Mouse (Mus musculus) cerebellum, adult 18-20 months (tissue): ENCODE measurements around the gene Tut1.
"Not testable (repeated sequence)": the region's sequence is repeated elsewhere in the genome, so short reads cannot be mapped to it uniquely, and the experiment has no call there.

Source experiments
- DNase-seq, 2 experiments: peaks; one replicate each; pipeline ENCODE4 v3.0.0; 2021

Tut1 gene

DNA sequence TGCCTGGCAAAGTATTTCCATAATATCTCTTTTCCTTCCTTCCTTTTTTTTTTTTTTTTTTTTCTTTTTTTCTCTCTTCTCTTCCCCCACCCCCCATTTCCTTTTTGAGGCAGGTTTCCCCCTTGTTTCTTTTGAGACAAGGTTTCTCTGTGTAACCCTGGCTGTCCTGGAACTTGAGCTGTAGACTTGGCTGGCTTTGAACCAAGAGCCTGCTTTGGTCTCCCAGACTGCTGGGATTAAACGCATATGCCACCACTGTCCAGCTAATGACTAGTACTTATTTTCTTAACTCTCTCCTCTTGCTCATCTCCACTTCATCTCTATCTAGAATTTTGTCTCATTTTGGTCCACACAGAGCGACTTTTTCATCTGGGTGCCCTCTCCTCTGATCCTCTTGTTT, 10.6 kb upstream of the Tut1 start:
- DNase-seq, result no peak

- no peak for DNase-seq
Observed at GRCm38 (mm10) chr19:8944062-8944461, 9.6 kb upstream of the Tut1 start.

- DNase-seq, result no peak
Observed at GRCm38 (mm10) chr19:8944750-8945149, 8.9 kb upstream of the Tut1 start.

- DNase-seq, result no peak
Observed at GRCm38 (mm10) chr19:8945251-8945650, 8.4 kb upstream of the Tut1 start.

DNA sequence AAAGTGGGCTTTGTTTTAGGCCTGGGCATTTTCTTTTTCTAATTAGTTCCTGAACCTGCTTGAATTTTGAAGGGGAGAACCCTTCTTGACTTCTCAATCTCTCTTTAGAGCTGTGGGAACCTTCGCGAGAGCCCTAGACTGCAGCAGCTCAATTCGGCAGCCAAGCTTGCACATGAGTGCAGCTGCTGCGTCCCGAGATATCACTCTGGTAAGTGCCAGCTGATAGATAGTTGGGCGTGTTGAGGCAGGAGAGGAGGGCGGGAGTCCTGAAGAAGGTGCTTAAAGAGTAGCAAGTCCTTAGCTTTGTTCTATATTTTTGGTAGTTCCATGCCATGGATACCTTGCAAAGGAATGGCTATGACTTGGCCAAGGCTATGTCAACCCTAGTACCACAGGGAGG, 6.7 kb upstream of the Tut1 start:
- DNase-seq, result no peak

GRCm38 (mm10) chr19:8950190-8950589, 3.5 kb upstream of the Tut1 start:
- DNase-seq, result no peak

GRCm38 (mm10) chr19:8952241-8952640, 1.4 kb upstream of the Tut1 start:
- no peak for DNase-seq

DNA sequence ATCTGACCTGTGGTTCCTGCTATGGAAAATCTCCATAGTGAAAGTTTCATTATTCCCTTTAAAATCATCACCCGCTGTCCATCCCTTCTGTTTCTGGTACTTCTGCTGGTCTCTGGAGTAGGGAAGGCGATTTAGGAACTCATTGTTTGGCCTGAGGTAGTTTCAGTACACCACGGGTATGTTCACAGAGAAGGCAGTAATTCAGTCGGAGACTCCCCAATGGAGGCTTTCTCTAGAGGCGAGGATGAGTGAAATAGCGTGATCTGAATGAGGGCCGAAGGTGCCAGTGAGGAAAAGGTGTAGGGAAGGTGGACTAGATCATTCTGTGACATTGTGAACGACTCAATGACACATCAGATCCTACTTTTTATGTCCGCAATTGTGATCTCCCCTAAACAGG, 524 bp downstream of the Tut1 start:
- no peak for DNase-seq

- DNase-seq, result no peak
Observed at GRCm38 (mm10) chr19:8962256-8962655, 8.6 kb downstream of the Tut1 start.

- no peak for DNase-seq
Observed at GRCm38 (mm10) chr19:8965075-8965474, 11.4 kb downstream of the Tut1 start.

- DNase-seq, result peak in 1 of 2 experiments; percentile 44
Observed at GRCm38 (mm10) chr19:8965771-8966170, 12.1 kb downstream of the Tut1 start.

- no peak for DNase-seq
Observed at GRCm38 (mm10) chr19:8966198-8966589, 12.5 kb downstream of the Tut1 start.

DNA sequence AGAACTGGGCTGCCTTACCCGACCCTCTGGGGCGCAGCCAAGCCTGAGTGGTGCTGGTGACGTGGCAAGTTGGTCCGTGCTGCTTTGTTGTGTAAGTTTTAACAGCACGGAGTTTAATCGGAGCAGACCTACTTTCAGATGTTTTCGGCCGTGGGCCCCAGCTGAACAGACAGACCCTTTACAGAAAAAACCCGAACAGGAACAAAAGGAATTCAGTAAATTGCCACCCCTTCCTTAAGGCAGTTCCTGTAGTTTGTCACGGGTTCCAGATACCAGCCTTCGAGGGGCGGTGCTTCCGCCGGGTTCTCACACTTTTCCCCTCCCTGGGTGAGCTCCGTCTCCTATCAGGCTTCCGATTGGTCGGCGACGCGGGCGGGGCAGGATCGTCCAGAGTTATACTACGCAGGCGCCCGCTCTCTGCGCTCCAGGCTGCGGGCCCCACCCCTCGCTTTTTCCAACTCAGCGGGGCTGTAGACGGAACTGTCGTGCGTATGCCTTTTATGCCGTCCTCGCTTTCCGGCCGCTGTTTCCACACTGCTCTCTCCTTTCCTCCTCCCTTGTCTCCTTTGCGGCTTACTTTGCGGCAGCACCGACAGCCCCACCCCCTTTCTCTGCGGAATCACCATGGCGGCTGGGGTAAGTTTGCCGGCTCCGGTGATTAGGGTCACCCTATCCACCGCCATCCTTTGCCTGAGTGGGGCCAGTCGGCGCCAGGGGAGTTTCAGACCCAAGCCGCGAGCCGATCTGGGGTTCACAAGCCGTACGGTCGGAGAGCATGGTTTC, 13.1 kb downstream of the Tut1 start, which contains the start of gene Eef1g:
Eef1g (plus strand) TSS at position 452 of the 783 bp plus-strand sequence.
- DNase-seq, result peak; percentile 97 to 99

DNA sequence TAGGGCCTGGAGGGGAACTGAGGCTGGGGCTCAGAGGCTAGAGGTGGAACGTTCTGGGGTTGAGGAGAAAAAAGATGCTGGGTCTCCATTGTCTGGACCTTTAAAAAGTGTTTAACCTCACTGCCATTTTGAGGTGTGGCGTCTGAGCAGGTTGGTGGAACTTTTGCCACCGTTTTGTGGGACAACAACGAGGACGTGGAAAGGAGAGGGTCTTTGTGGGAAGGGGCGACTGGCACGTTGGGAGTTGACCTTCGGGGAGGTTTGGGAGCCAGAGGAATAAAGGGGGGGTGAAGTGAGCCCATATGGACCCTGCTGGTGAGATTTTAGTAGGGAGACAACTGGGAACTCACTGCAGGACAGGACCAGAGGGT, 13.7 kb downstream of the Tut1 start:
- no peak for DNase-seq

DNA sequence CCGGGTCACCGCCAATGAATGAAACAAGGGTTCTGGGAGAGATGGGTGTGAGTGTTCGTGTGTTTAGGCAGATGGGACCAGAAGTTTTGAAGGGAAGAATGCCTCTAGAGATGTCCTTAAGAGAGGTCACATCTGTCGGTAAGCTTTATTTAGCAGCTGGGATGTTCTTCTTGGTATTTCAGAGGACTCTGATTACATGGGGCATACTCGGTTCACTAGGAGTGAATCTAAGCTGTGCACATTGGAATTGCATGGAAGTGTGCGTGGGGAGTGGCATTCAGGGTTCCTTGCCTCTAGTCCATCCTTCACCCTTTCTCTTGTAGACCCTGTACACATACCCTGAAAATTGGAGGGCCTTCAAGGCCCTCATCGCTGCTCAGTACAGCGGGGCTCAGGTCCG, 14.2 kb downstream of the Tut1 start:
- no peak for DNase-seq

GRCm38 (mm10) chr19:8972491-8972890, 18.8 kb downstream of the Tut1 start:
- DNase-seq, result not testable (repeated sequence)

- no peak for DNase-seq
Observed at GRCm38 (mm10) chr19:8974638-8975037, 21.0 kb downstream of the Tut1 start.

DNA sequence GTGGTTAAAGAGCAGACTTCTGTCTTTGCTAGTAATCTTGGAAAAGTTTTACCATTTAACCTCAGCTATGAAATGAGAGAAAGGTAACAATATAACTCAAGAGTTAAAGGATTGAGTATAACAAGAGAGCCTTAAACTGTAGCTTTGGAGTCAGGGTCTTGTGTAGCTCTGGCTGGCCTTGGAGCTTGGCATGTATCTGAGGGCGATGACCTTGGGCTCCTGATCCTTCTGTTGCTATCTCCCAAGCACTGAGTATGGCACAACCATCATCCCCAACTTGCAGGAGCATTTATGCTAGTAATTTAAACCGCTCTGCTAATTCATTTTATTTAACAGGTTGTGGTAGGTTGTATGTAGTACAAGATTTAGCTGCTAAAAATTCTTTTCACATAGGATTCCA, 21.8 kb downstream of the Tut1 start:
- no peak for DNase-seq

- DNase-seq, result peak; percentile 51 to 60
Observed at GRCm38 (mm10) chr19:8976535-8976934, 22.9 kb downstream of the Tut1 start.

- DNase-seq, result no peak
Observed at GRCm38 (mm10) chr19:8980771-8981170, 27.1 kb downstream of the Tut1 start.

GRCm38 (mm10) chr19:8981450-8982168, 28.0 kb downstream of the Tut1 start:
- no peak for DNase-seq

DNA sequence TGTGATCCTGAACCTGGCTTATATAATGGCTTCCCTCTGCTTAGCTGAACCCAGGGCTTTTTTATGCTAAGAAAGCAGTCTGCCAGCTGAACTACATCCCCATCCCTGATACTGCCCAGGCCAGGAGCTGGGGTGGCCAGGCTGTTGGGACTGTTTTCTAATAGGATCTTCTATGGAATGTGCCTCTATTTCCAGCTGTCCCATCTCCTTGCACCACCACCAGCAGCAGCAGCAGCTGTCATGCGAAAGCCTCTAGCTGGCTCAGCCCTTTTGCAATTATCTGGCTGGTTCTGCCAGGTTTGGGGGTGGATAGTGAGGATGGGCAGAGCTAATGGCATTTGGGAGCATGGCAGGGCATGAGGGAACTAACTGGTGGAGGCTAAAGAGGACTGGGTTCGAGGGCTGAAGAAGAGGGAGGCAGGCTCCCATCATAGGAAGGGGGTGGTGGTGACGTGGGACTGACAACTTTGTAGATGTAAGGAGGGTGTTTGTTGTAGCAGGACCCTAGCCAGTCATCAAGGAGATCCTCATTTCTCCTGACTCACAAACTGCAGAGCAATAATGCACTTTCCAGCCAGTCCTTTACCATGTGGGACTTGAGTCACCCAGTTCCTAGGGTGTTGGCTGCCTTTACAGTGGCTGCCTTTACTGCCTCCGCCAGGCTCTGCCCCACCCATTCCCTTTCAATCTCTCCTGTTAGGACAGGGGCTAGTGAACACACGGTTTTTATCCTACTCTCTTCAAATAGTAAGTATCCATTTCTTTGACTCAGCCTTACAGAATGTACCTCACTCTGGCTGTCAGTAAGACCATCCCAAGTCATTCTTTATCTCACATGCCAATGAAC, 28.9 kb downstream of the Tut1 start:
- DNase-seq, result no peak

GRCm38 (mm10) chr19:8983150-8983650, 29.6 kb downstream of the Tut1 start:
- no peak for DNase-seq
